Mouse (Mus musculus) thymus, adult 2 months (tissue): ENCODE measurements around the gene Rnf34.

ENCODE experiments used
- CTCF ChIP-seq: fragments of 200-500 bp; IDR thresholded peaks from 2 replicates; pipeline ENCODE4 v1.5.1; 2012; ENCODE audit warnings: mild to moderate bottlenecking, control low read depth, low read length, moderate library complexity, borderline replicate concordance; ENCODE audit not compliant: control insufficient read depth, poor library complexity, insufficient read depth; ENCODE audit errors: extremely low read depth
- POLR2A ChIP-seq: fragments of 200-500 bp; IDR thresholded peaks from 2 replicates; pipeline ENCODE4 v1.6.1; 2012; ENCODE audit warnings: mild to moderate bottlenecking, low read length, control low read depth, moderate library complexity; ENCODE audit not compliant: control insufficient read depth, poor library complexity, insufficient read depth; ENCODE audit errors: extremely low read depth

GRCm38 (mm10) chr5:122882256-122883050, 32.6 kb downstream of the Rnf34 start:
- TF ChIP-seq POLR2A (no peak), CTCF (no peak)
